Comparison of ENCODE assay signal across 16 mouse cellular contexts in genomic region chr1:165908153-165908552, GRCm38 (mm10).
"Had no signal": no experiment of that assay in that cellular context is flagged by ENCODE, and none has a peak within 500 bp of the region (broad histone marks: within the 10 kb centered on the region; RNA-seq: fewer than 3 reads in every experiment).

No protein-coding gene starts in this region.

- H3K9ac ChIP-seq: neural tube, embryonic 13.5 days; neural tube, embryonic 15.5 days; stomach, embryonic 15.5 days had no signal

- DNase-seq: retina, postnatal 1 day; right cerebral cortex, adult 18-20 months; right cerebral cortex, postnatal 14 days; right cerebral cortex, postnatal 25 days; right cerebral cortex, postnatal 4 days; spleen, adult 18-20 months; thymus, adult 18-20 months; thymus, adult 2 months; thymus, postnatal 14 days; thymus, postnatal 25 days; thymus, postnatal 36 days; thymus, postnatal 4 days had no signal

- H3K4me3 ChIP-seq: neural tube, embryonic 13.5 days; neural tube, embryonic 15.5 days; stomach, embryonic 15.5 days had no signal

- H3K27ac ChIP-seq: neural tube, embryonic 13.5 days; neural tube, embryonic 15.5 days; stomach, embryonic 15.5 days; stomach, postnatal 0 days had no signal

- H3K27me3 ChIP-seq: neural tube, embryonic 13.5 days; neural tube, embryonic 15.5 days; stomach, embryonic 15.5 days had no signal

- H3K4me1 ChIP-seq: neural tube, embryonic 15.5 days; stomach, embryonic 15.5 days had no signal
